Comparison of ENCODE assay signal across 21 mouse cellular contexts in genomic region chr8:123407612-123408011, GRCm38 (mm10). TPM values are rescaled to one million over a fixed set of nuclear protein-coding genes. Genes with fewer than 3 reads are reported as not detected.
"Had no signal": no experiment of that assay in that cellular context is flagged by ENCODE, and none has a peak within 500 bp of the region (broad histone marks: within the 10 kb centered on the region; RNA-seq: fewer than 3 reads in every experiment).

No protein-coding gene starts in this region.

- DNase-seq: kidney, adult 8-10 months; kidney, postnatal 10 days; kidney, postnatal 4 days; liver; lung, adult 18-20 months; lung, postnatal 10 days; lung, postnatal 36 days; thymus, adult 18-20 months; thymus, postnatal 25 days had no signal

- ATAC-seq: liver, embryonic 12.5 days; midbrain, embryonic 13.5 days had no signal

- H3K27me3 ChIP-seq: midbrain, embryonic 13.5 days had no signal

- H3K9me3 ChIP-seq: kidney, embryonic 15.5 days; limb, embryonic 10.5 days; limb, embryonic 13.5 days; liver, embryonic 12.5 days; liver, embryonic 15.5 days; lung, embryonic 15.5 days; midbrain, embryonic 13.5 days had no signal

- H3K36me3 ChIP-seq: liver, embryonic 15.5 days had no signal

- H3K4me2 ChIP-seq: kidney, embryonic 15.5 days; liver, embryonic 15.5 days; lung, embryonic 15.5 days; midbrain, embryonic 13.5 days had no signal

- H3K27ac ChIP-seq: kidney, embryonic 15.5 days; limb, embryonic 10.5 days; limb, embryonic 13.5 days; liver, embryonic 12.5 days; liver, embryonic 15.5 days; lung, embryonic 15.5 days; midbrain, embryonic 13.5 days had no signal

- H3K4me3 ChIP-seq: kidney, embryonic 15.5 days; limb, embryonic 10.5 days; limb, embryonic 13.5 days; liver, embryonic 12.5 days; liver, embryonic 15.5 days; lung, embryonic 15.5 days; midbrain, embryonic 13.5 days had no signal

- H3K9ac ChIP-seq: kidney, embryonic 15.5 days; limb, embryonic 13.5 days; liver, embryonic 15.5 days; lung, embryonic 15.5 days; midbrain, embryonic 13.5 days had no signal

RNA-seq across cellular contexts. Expression of gene Mc1r, which starts 0.7 kb away (rescaled TPM):
- polyA plus RNA-seq: kidney, embryonic 15.5 days; limb, embryonic 10.5 days; liver, embryonic 12.5 days; liver, embryonic 15.5 days; lung, embryonic 15.5 days; neural tube, embryonic 11.5 days; small intestine, adult 2 months; spleen, adult 2 months; stomach, embryonic 16.5 days; urinary bladder, adult 2 months had no signal
